Mouse (Mus musculus): ENCODE measurements around the gene Adar. TPM values are rescaled to one million over a fixed set of nuclear protein-coding genes. Genes with fewer than 3 reads are reported as not detected.
A peak's percentile ranks its signal among the peaks of the same experiment; 100 is the strongest.
"Not testable (repeated sequence)": the region's sequence is repeated elsewhere in the genome, so short reads cannot be mapped to it uniquely, and the experiment has no call there.

The Adar gene
- polyA plus RNA-seq, 1 experiment from 2014 or later, result 22.0 TPM

DNA sequence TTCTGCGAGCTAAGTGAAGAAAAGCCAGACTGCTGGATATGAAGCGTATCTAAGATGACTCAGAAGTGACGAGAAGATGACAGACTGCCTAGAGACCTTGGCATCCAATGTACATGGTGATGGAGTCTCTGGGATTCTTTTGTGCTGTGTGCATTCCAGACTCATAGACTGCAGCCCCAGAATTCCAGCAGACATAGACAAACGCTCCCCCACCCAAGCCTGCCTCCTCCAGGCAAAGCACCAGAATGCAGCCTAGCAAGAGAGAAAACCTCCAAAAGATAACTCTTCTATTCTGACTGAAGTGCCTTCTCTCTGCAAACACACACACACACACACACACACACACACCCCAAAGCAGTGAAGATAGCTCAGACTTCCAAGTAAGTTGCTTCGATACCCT is 80.9 kb downstream of the Adar start:
- Histone ChIP-seq H3K27ac (ENCODE audit: low read depth, low read length) (no peak overlapping the region), H3K4me1 (ENCODE audit: control insufficient read depth, insufficient read depth, low read length) (no peaks in the 10 kb centered on the region), H3K9ac (ENCODE audit: low read length) (no peak overlapping the region), H3K4me2 (ENCODE audit: low read depth) (no peak overlapping the region), H3K4me3 (ENCODE audit: low read depth, low read length) (no peak overlapping the region), H3K36me3 (ENCODE audit: control insufficient read depth, insufficient read depth, low read length) (no peaks in the 10 kb centered on the region), H3K27me3 (ENCODE audit: control insufficient read depth, insufficient read depth, low read length) (no peaks in the 10 kb centered on the region), H3K9me3 (ENCODE audit: control insufficient read depth, low read length) (no peaks in the 10 kb centered on the region)
- no peak for DNase-seq (ENCODE audit: low spot score)
- ATAC-seq (ENCODE audit: insufficient read depth, low FRiP score, low TSS enrichment), result no peak
- WGBS, result 80% methylated on average over 5 of the region's 5 CpGs

DNA sequence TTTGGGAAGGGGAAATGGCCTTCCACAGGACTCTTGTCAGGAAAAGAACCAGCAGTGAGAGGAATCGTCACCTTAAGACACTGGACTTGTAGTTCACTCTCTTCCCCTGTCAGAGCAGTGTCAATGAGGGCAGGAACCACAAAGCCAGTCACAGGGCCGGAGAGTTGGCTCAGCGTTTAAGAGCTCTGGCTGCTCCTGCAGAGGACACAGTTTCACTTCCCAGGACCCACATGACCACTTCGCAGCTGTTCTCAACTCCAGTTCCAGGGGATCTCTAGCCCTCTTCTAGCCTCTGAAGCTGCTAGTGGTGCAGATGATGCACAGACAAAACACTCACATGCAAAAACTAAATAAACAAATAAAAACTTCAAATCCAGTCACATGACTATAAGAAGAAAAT is 81.5 kb downstream of the Adar start:
- no peak overlapping the region for H3K4me2 ChIP-seq (ENCODE audit: low read depth)
- no peaks in the 10 kb centered on the region for H3K9me3 ChIP-seq (ENCODE audit: control insufficient read depth, low read length)
- H3K4me1 ChIP-seq (ENCODE audit: control insufficient read depth, insufficient read depth, low read length), result no peaks in the 10 kb centered on the region
- H3K27ac ChIP-seq (ENCODE audit: low read depth, low read length), result no peak overlapping the region
- H3K27me3 ChIP-seq (ENCODE audit: control insufficient read depth, insufficient read depth, low read length), result no peaks in the 10 kb centered on the region
- no peaks in the 10 kb centered on the region for H3K36me3 ChIP-seq (ENCODE audit: control insufficient read depth, insufficient read depth, low read length)
- H3K4me3 ChIP-seq (ENCODE audit: low read depth, low read length), result no peak overlapping the region
- no peak for ATAC-seq (ENCODE audit: insufficient read depth, low FRiP score, low TSS enrichment)
- 58% methylated on average over 4 of the region's 4 CpGs for WGBS
- no peak overlapping the region for H3K9ac ChIP-seq (ENCODE audit: low read length)
- no peak for DNase-seq (ENCODE audit: low spot score)

DNA sequence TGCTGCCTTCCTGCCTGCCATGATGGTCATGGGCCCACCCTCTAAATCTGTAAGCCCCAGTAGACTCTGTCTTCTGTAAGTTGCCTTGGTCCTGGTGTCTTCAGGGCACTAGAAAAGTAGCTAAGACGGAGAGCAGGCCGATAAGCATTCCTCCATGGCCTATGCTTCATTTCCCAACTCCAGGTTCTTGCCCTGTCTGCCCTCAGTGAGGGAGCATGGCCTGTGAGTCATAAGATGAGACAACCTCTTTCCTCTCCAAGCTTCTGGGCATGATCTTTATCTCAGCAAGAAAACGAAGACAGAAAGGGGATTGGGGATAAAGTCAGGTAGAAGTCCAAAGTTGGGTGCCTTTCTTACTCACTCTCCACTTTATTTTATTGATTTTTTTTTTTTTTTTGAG is 83.7 kb downstream of the Adar start:
- Histone ChIP-seq H3K4me3 (ENCODE audit: low read depth, low read length) (no peak overlapping the region), H3K9ac (ENCODE audit: low read length) (no peak overlapping the region), H3K36me3 (ENCODE audit: control insufficient read depth, insufficient read depth, low read length) (no peaks in the 10 kb centered on the region), H3K4me2 (ENCODE audit: low read depth) (no peak overlapping the region), H3K27ac (ENCODE audit: low read depth, low read length) (no peak overlapping the region), H3K27me3 (ENCODE audit: control insufficient read depth, insufficient read depth, low read length) (no peaks in the 10 kb centered on the region), H3K4me1 (ENCODE audit: control insufficient read depth, insufficient read depth, low read length) (no peaks in the 10 kb centered on the region), H3K9me3 (ENCODE audit: control insufficient read depth, low read length) (no peaks in the 10 kb centered on the region)
- 81% methylated on average over 3 of the region's 3 CpGs for WGBS
- DNase-seq (ENCODE audit: low spot score) (no peak), ATAC-seq (ENCODE audit: insufficient read depth, low FRiP score, low TSS enrichment) (no peak)

DNA sequence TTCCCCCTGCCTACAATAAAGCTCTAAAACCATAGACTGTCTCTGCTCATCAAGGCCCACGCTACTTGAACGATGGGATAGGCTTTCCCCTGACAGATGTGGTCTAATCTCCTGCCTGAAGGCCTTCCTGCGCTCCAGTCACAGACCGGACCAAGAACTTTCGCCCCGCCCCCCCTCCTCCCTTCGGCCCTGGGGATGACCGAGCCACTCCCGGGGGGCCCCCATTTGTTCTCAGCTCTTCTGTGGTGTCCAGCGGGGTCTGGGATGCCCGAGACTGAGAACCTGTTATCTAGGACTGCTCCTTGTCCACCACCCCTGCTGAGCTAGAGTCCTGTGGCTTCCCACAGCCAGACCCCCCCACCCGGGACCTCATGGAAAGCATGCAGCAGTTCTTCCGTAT is 84.7 kb downstream of the Adar start:
- no peak overlapping the region for H3K9ac ChIP-seq (ENCODE audit: low read length)
- no peaks in the 10 kb centered on the region for H3K9me3 ChIP-seq (ENCODE audit: control insufficient read depth, low read length)
- no peak overlapping the region for H3K27ac ChIP-seq (ENCODE audit: low read depth, low read length)
- no peak overlapping the region for H3K4me3 ChIP-seq (ENCODE audit: low read depth, low read length)
- ATAC-seq (ENCODE audit: insufficient read depth, low FRiP score, low TSS enrichment) (no peak), DNase-seq (ENCODE audit: low spot score) (no peak)
- peak overlapping the region; percentile 25; the same call in 1 of the 2 replicates for H3K4me2 ChIP-seq (ENCODE audit: low read depth)
- H3K27me3 ChIP-seq (ENCODE audit: control insufficient read depth, insufficient read depth, low read length), result no peaks in the 10 kb centered on the region
- no peaks in the 10 kb centered on the region for H3K4me1 ChIP-seq (ENCODE audit: control insufficient read depth, insufficient read depth, low read length)
- H3K36me3 ChIP-seq (ENCODE audit: control insufficient read depth, insufficient read depth, low read length), result no peaks in the 10 kb centered on the region
- 2% methylated on average over 13 of the region's 13 CpGs for whole genome bisulfite sequencing

DNA sequence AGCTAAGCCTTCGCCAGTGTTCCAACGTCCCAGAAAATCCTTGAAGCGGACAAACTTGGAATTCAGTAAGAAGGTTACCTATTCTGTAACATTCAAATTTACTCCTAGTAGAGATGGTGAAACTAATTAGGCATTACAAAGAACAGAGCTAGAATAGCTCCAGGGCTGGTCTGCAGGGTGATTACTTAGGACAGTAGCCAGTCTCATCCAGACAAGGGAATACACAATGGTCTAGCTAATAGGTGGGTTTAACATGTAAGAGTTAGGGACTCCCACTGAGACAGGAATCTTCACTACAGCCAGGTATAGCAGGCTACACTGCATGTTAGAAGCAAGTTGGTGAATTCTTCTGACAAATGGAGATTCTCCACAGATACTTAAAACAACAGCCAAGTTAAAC is 85.3 kb downstream of the Adar start:
- H3K4me1 ChIP-seq (ENCODE audit: control insufficient read depth, insufficient read depth, low read length); DNase-seq (ENCODE audit: low spot score); H3K27ac ChIP-seq (ENCODE audit: low read depth, low read length); H3K36me3 ChIP-seq (ENCODE audit: control insufficient read depth, insufficient read depth, low read length); H3K27me3 ChIP-seq (ENCODE audit: control insufficient read depth, insufficient read depth, low read length); H3K9me3 ChIP-seq (ENCODE audit: control insufficient read depth, low read length); H3K4me2 ChIP-seq (ENCODE audit: low read depth); ATAC-seq (ENCODE audit: insufficient read depth, low FRiP score, low TSS enrichment); H3K4me3 ChIP-seq (ENCODE audit: low read depth, low read length); H3K9ac ChIP-seq (ENCODE audit: low read length): not testable (repeated sequence)
- WGBS, result 38% methylated on average over 3 of the region's 3 CpGs

DNA sequence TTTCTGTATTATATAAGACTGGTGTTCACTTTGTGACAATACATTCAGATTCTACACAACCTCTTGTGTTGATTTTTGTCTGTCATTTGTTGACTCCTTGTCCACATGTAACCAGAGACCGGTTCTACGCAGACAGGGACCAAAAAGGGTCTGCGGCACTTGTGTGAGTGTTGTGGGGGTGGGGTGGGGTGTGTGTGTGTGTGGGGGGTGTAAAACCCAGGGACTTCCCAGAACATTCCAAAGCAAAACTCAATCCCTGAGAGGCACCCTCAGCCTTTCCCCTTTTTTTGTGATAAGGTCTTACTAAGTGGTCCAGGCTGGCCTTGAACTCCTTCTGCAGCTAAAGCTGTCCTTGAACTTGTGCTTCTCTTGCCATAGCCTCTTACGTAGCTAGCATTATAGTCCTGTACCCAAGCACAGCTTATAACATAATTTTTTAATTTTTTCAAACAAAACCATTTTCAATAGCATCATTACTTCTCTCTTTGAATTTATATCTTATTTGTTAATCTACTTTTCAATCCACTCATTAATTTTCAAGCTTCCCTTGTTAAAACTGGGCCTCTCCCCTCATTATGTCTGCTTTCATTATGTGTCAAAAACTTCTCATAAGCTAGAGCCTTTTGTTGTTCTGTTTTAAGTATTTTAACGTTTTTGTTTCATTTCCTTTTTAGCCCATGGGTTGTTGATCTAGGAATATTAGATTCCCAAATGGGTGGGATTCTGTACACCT is 86.1 kb downstream of the Adar start:
- WGBS, result 74% methylated on average over 5 of the region's 5 CpGs
- no peak for DNase-seq (ENCODE audit: low spot score)
- H3K4me3 ChIP-seq (ENCODE audit: low read depth, low read length), result no peak overlapping the region
- no peak overlapping the region for H3K9ac ChIP-seq (ENCODE audit: low read length)
- H3K27ac ChIP-seq (ENCODE audit: low read depth, low read length), result no peak overlapping the region
- ATAC-seq (ENCODE audit: insufficient read depth, low FRiP score, low TSS enrichment), result no peak
- no peaks in the 10 kb centered on the region for H3K36me3 ChIP-seq (ENCODE audit: control insufficient read depth, insufficient read depth, low read length)
- H3K4me2 ChIP-seq (ENCODE audit: low read depth), result no peak overlapping the region
- no peaks in the 10 kb centered on the region for H3K9me3 ChIP-seq (ENCODE audit: control insufficient read depth, low read length)
- H3K4me1 ChIP-seq (ENCODE audit: control insufficient read depth, insufficient read depth, low read length), result no peaks in the 10 kb centered on the region
- H3K27me3 ChIP-seq (ENCODE audit: control insufficient read depth, insufficient read depth, low read length), result no peaks in the 10 kb centered on the region

DNA sequence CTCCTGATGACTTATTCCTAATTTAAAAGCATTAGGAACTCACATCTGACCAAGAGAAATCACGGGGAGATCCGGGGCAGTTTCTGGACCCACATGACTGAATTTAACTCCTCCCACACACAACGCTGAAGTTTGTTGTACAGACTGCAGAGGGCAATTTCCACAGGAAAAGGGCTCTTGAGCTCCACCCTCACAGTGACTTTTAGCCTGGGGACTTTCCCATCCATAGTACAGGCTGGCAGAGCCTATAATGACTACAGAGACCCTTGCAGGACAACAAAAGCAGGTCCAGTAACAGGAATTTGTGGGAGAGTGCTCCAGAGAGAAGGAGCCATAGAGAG is 86.7 kb downstream of the Adar start:
- Histone ChIP-seq H3K4me1 (ENCODE audit: control insufficient read depth, insufficient read depth, low read length) (no peaks in the 10 kb centered on the region), H3K9ac (ENCODE audit: low read length) (no peak overlapping the region), H3K9me3 (ENCODE audit: control insufficient read depth, low read length) (no peaks in the 10 kb centered on the region), H3K4me3 (ENCODE audit: low read depth, low read length) (no peak overlapping the region), H3K36me3 (ENCODE audit: control insufficient read depth, insufficient read depth, low read length) (no peaks in the 10 kb centered on the region), H3K27me3 (ENCODE audit: control insufficient read depth, insufficient read depth, low read length) (no peaks in the 10 kb centered on the region), H3K27ac (ENCODE audit: low read depth, low read length) (no peak overlapping the region), H3K4me2 (ENCODE audit: low read depth) (no peak overlapping the region)
- DNase-seq (ENCODE audit: low spot score), result no peak
- 41% methylated on average over 3 of the region's 3 CpGs for WGBS
- ATAC-seq (ENCODE audit: insufficient read depth, low FRiP score, low TSS enrichment), result no peak

DNA sequence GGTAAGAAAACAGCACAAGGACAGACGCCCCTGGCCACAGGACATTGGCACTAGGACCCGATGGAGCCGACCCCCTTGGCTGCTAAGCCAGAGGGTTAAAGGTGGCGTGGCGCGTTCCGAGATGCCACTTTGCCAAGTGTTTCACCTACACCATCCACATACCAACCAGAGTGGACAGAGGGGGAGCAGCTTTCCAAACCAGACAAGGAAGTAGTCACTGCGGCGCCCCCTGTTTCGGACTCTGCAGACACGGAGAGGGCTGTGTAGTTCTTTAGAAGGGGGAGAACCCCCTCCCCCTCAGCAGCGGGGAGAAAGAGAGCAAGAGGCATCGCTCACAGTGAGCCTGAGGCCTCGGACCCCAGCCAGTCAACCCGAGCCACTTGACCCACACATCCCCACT is 88.1 kb downstream of the Adar start:
- no peak overlapping the region for H3K4me3 ChIP-seq (ENCODE audit: low read depth, low read length)
- H3K4me2 ChIP-seq (ENCODE audit: low read depth), result no peak overlapping the region
- DNase-seq (ENCODE audit: low spot score), result no peak
- H3K9me3 ChIP-seq (ENCODE audit: control insufficient read depth, low read length), result no peaks in the 10 kb centered on the region
- H3K36me3 ChIP-seq (ENCODE audit: control insufficient read depth, insufficient read depth, low read length), result no peaks in the 10 kb centered on the region
- no peak overlapping the region for H3K9ac ChIP-seq (ENCODE audit: low read length)
- H3K27ac ChIP-seq (ENCODE audit: low read depth, low read length), result no peak overlapping the region
- H3K27me3 ChIP-seq (ENCODE audit: control insufficient read depth, insufficient read depth, low read length), result no peaks in the 10 kb centered on the region
- no peak for ATAC-seq (ENCODE audit: insufficient read depth, low FRiP score, low TSS enrichment)
- 84% methylated on average over 12 of the region's 15 CpGs for WGBS
- no peaks in the 10 kb centered on the region for H3K4me1 ChIP-seq (ENCODE audit: control insufficient read depth, insufficient read depth, low read length)
